Mouse (Mus musculus): ENCODE measurements at regions not wholly inside any gene's neighbourhood (a gene's known extent, or its start where the extent isn't known, plus 50 kb on each side); places are given as distances from the start of the nearest gene placed in this dataset.

DNA sequence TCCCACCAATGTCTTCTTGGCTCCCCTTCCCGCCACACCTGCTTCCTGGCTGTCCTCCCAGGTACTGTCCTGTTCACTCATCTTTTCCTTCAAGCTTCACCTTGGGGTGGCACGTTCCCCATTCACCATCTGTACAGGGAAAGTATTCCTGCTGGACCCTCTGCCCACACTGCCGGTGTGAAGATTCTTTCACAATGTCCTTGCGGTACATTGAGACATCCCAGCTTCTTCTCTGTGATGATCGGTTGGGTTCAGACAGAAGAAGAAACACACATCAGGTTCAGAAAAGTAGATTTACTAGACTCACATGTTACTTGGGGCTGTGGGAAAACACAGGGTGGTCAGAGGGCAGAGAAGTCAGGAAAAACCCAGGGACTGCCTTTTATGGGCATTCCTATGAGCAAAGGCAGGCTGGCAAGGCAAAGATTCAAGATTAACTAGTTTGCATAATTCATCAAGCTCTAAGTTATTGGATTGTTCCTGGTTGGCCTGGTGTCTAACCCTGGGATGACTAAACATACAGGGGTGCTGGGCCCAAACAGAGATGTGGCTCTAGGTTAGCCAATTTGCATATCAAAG, 57.7 kb upstream of the Cd44 start:
- TF ChIP-seq CTCF (IDR thresholded peaks at IDR 0.05; ENCODE audit: low read depth, low read length) (no peak), POLR2A (IDR thresholded peaks at IDR 0.05; ENCODE audit: extremely low read depth, insufficient read depth, low read length) (no peak)
